ENCODE assay signal across 22 mouse cellular contexts in the genomic region with DNA sequence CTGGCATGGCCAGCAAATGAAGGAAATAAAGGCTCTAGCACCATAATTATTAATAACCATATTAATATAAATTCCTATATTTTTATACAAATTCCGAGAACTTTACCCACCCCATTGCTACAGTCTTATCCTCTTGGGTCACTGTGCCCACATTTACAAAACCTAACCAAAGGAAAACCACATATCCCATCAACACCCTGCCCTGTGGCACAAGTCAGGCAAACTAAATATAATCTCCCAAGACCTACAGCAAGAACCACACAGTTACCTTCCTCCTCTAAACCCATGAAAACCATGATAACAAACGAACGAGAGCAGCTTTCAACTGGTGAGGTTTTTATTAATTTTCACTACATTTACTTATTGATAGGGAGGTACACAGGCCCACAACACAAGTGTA.
"Had no signal": no experiment of that assay in that cellular context is flagged by ENCODE, and none has a peak within 500 bp of the region (broad histone marks: within the 10 kb centered on the region; RNA-seq: fewer than 3 reads in every experiment).

No protein-coding gene starts in this region.

- H3K4me1 ChIP-seq: limb, embryonic 12.5 days; lung, embryonic 15.5 days; midbrain, embryonic 10.5 days; neural tube, embryonic 13.5 days; stomach, embryonic 15.5 days had no signal

- H3K27ac ChIP-seq: kidney, postnatal 0 days; limb, embryonic 12.5 days; limb, embryonic 15.5 days; liver, embryonic 13.5 days; lung, embryonic 15.5 days; midbrain, embryonic 10.5 days; midbrain, embryonic 13.5 days; neural tube, embryonic 13.5 days; stomach, embryonic 15.5 days had no signal

- H3K4me3 ChIP-seq: limb, embryonic 12.5 days; limb, embryonic 15.5 days; liver, embryonic 13.5 days; lung, embryonic 15.5 days; midbrain, embryonic 10.5 days; midbrain, embryonic 13.5 days; myocyte; neural tube, embryonic 13.5 days; stomach, embryonic 15.5 days had no signal

- DNase-seq: kidney, adult 2 months; kidney, postnatal 4 days; left cerebral cortex, postnatal 4 days; liver, embryonic 13.5 days; lung, adult 18-20 months; lung, postnatal 10 days; lung, postnatal 36 days; retina, postnatal 1 day; right cerebral cortex, postnatal 25 days; spleen, adult 18-20 months; thymus, postnatal 25 days had no signal

- H3K36me3 ChIP-seq: limb, embryonic 12.5 days; limb, embryonic 15.5 days; liver, embryonic 13.5 days; lung, embryonic 15.5 days; midbrain, embryonic 13.5 days; stomach, embryonic 15.5 days had no signal

- H3K4me2 ChIP-seq: limb, embryonic 12.5 days; limb, embryonic 15.5 days; liver, embryonic 13.5 days; lung, embryonic 15.5 days; midbrain, embryonic 13.5 days; neural tube, embryonic 13.5 days; stomach, embryonic 15.5 days had no signal

- H3K9ac ChIP-seq: limb, embryonic 12.5 days; limb, embryonic 15.5 days; liver, embryonic 13.5 days; lung, embryonic 15.5 days; midbrain, embryonic 13.5 days; neural tube, embryonic 13.5 days; stomach, embryonic 15.5 days had no signal

- H3K27me3 ChIP-seq: limb, embryonic 12.5 days; limb, embryonic 15.5 days; liver, embryonic 13.5 days; lung, embryonic 15.5 days; midbrain, embryonic 13.5 days; neural tube, embryonic 13.5 days; stomach, embryonic 15.5 days had no signal

- H3K9me3 ChIP-seq: limb, embryonic 12.5 days; limb, embryonic 15.5 days; lung, embryonic 15.5 days; midbrain, embryonic 10.5 days; stomach, embryonic 15.5 days had no signal

- ATAC-seq: intestine, postnatal 0 days; midbrain, embryonic 13.5 days; midbrain, embryonic 16.5 days had no signal
